Mouse (Mus musculus): ENCODE results near the gene Mettl24. TPM values are rescaled to one million over a fixed set of nuclear protein-coding genes. Genes with fewer than 3 reads are reported as not detected.

Gene Mettl24
- polyA plus RNA-seq (2017; shearing (Covaris generic)), result not detected

GRCm38 (mm10) chr10:40683092-40683867 lies at the start of gene Mettl24:
TSS of gene Mettl24 (plus strand) at chr10:40683282.

Other genes with a start within 250 kb of the Mettl24 start
- not detected for gene Slc22a16, start 112.9 kb upstream of the Mettl24 start, polyA plus RNA-seq (2017; shearing (Covaris generic))
- gene Ddo, start 53.3 kb upstream of the Mettl24 start, polyA plus RNA-seq (2017; shearing (Covaris generic)), result 0.15 TPM
- 55.0 TPM for gene Cdc40, start 200.0 kb downstream of the Mettl24 start, polyA plus RNA-seq (2017; shearing (Covaris generic))
- not detected for gene Wasf1, start 200.2 kb downstream of the Mettl24 start, polyA plus RNA-seq (2017; shearing (Covaris generic))

Measured in effector memory CD4-positive, alpha-beta T cell, adult 5 months (primary cell).